Mouse (Mus musculus) frontal cortex, postnatal 14 days (tissue): ENCODE measurements around the gene Sft2d2.

Experiments
- DNase-seq, 2 experiments: peaks; one replicate each; pipeline ENCODE4 v3.0.0; 2022; ENCODE audit warnings: low spot score in 2 of 2

The Sft2d2 gene

DNA sequence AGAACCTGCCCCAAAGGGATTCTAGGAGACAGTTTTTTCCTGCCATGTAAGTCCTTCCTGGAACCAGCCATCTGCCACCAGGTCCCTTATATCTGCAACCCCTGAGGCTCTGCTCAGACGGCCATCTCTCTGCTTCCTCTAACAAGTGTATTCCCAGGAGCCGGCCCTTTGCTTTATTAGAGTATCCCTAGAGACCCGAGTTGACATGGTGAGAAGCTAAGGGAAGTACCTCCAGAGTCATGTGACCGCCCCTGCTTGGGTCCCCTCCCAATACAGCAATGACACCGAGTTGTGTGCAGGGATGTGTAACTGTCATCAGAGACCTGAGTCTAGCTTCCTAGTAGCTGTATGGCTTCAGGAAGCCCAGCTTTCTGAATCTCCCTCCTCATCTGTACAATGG lies 61.0 kb downstream of the Sft2d2 start:
- no peak for DNase-seq

DNA sequence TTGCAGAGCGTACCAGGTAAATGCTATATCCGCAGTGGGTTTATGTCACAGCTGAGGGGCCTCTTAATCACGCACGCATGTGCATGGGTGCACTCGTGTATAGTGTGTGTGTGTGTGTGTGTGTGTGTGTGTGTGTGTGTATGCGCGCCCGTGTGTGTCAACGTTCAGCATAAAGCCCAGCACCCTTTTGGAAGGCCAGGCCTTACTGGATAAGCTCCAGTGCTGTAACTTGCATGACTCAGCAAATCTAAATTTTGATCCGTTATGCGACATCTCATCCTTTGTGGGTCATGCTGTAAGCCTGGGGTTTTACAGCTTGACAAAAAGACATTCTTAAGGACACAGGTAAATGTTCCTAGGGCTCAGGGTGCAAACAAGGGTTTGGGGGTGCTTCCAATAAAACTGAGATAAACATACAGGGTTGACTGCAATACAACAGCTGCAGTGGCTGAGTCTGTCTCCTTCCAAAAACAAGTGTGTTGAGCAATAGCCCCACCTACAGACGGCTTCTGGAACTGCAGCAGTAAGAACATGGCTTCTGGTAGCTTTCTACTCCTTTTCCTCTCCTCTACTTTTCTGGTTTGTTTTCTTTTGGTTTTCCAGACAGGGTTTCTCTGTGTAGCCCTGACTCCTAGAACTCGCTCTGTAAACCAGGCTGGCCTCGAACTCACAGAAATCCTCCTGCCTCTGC lies 61.9 kb downstream of the Sft2d2 start:
- DNase-seq, result peak; percentile 70 to 85

DNA sequence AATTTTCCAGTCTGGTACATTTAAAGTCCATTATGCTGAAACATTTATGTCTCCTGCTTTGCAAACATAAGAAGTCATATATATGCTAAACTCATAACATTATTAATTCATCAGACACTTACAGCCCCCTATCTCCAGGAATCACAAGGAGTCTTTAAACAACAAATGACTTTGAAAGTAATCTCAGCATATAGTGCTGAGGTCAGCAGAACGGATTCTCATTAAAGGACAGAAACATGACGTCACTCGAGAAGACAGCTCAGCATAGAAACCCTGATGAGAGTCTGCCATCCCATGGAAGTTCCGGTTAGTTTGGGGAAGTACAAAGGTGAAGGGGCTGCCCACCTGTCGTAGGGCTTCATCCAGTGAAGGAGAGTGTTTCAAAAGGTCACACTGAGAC lies 64.7 kb downstream of the Sft2d2 start:
- no peak for DNase-seq
